Mouse (Mus musculus) MEL (cell line): ENCODE measurements around the gene Nop10. TPM values are rescaled to one million over a fixed set of nuclear protein-coding genes. Genes with fewer than 3 reads are reported as not detected.
A peak's percentile ranks its signal among the peaks of the same experiment; 100 is the strongest.

Experiments used
- DNase-seq: peaks from one replicate; pipeline ENCODE4 v3.0.0; 2011; ENCODE audit warnings: low read depth, low spot score
- H3K27ac ChIP-seq: 2 replicates; pipeline ENCODE4 v1.5.1; 2012; ENCODE audit warnings: low read depth, mild to moderate bottlenecking, control low read depth, low read length, moderate library complexity; ENCODE audit not compliant: control insufficient read depth
- H3K27me3 ChIP-seq, 2 experiments: fragments of 150-350 bp in 1 of 2; sonication (generic) in 1 of 2; 2 replicates each; pipeline ENCODE4 v1.6.1; 2012; ENCODE audit warnings: low read length in 2 of 2, mild to moderate bottlenecking in 2 of 2, improper control_type of control experiment in 1 of 2, moderate library complexity in 1 of 2; ENCODE audit not compliant: insufficient read depth in 2 of 2, control insufficient read depth in 1 of 2
- H3K36me3 ChIP-seq, 2 experiments: 2 replicates each; pipeline ENCODE4 v1.6.1; 2012 to 2014; ENCODE audit warnings: low read length in 2 of 2, improper control_type of control experiment in 1 of 2, inconsistent platforms in 1 of 2, mild to moderate bottlenecking in 1 of 2; ENCODE audit not compliant: insufficient read depth in 2 of 2, control insufficient read depth in 1 of 2
- H3K4me1 ChIP-seq, 2 experiments: fragments of 150-350 bp in 1 of 2; sonication (generic) in 1 of 2; 2 replicates each; pipeline ENCODE4 v1.6.1; 2012; ENCODE audit warnings: low read length in 2 of 2, improper control_type of control experiment in 1 of 2, mild to moderate bottlenecking in 1 of 2; ENCODE audit not compliant: insufficient read depth in 2 of 2, control insufficient read depth in 1 of 2
- H3K4me3 ChIP-seq, 2 experiments: fragments of 150-350 bp in 1 of 2; sonication (generic) in 1 of 2; 2 replicates each; pipeline ENCODE4 v1.5.1; 2012; ENCODE audit warnings: low read depth in 2 of 2, low read length in 2 of 2, mild to moderate bottlenecking in 2 of 2, moderate library complexity in 2 of 2, control low read depth in 1 of 2, improper control_type of control experiment in 1 of 2; ENCODE audit not compliant: control insufficient read depth in 1 of 2, insufficient read depth in 1 of 2
- H3K79me2 ChIP-seq: 2 replicates; pipeline ENCODE4 v1.6.1; 2012; ENCODE audit warnings: mild to moderate bottlenecking, low read length, moderate library complexity; ENCODE audit not compliant: control insufficient read depth, poor library complexity, insufficient read depth
- H3K9ac ChIP-seq: 2 replicates; pipeline ENCODE4 v1.6.1; 2012; ENCODE audit warnings: low read depth, mild to moderate bottlenecking, control low read depth, low read length, moderate library complexity; ENCODE audit not compliant: control insufficient read depth, poor library complexity, severe bottlenecking
- H3K9me3 ChIP-seq: fragments of 150-350 bp; sonication (generic); replicated peaks from 2 replicates; pipeline ENCODE4 v1.6.1; 2012; ENCODE audit warnings: mild to moderate bottlenecking, low read length, improper control_type of control experiment, moderate library complexity; ENCODE audit not compliant: insufficient read depth
- BHLHE40 ChIP-seq: IDR thresholded peaks from 2 replicates; pipeline ENCODE4 v1.6.1; 2012; ENCODE audit warnings: low read depth, mild to moderate bottlenecking, inconsistent platforms, low read length, improper control_type of control experiment, borderline replicate concordance
- CHD1 ChIP-seq: IDR thresholded peaks from 2 replicates; pipeline ENCODE4 v1.6.1; 2012; ENCODE audit warnings: low read depth, mild to moderate bottlenecking, inconsistent platforms, low read length, improper control_type of control experiment
- CHD2 ChIP-seq: IDR thresholded peaks from 2 replicates; pipeline ENCODE4 v1.6.1; 2011; ENCODE audit warnings: low read length, improper control_type of control experiment
- CTCF ChIP-seq, 3 experiments: IDR thresholded peaks in 2 of 3; conservative IDR thresholded peaks in 1 of 3; 2 replicates each; pipeline ENCODE4 v1.5.1; 2011 to 2012; ENCODE audit warnings: low read length in 3 of 3, low read depth in 2 of 3, mild to moderate bottlenecking in 2 of 3, improper control_type of control experiment in 1 of 3, inconsistent platforms in 1 of 3, mixed read lengths in 1 of 3, moderate library complexity in 1 of 3; ENCODE audit not compliant: control insufficient read depth in 1 of 3, insufficient read depth in 1 of 3, poor library complexity in 1 of 3, severe bottlenecking in 1 of 3
- ELF1 ChIP-seq: IDR thresholded peaks from 2 replicates; pipeline ENCODE4 v1.6.1; 2014; ENCODE audit warnings: low read depth, mild to moderate bottlenecking, inconsistent platforms, low read length, improper control_type of control experiment, moderate library complexity
- EP300 ChIP-seq, 2 experiments: IDR thresholded peaks; 2 replicates each; pipeline ENCODE4 v1.6.1; 2011; ENCODE audit warnings: improper control_type of control experiment in 2 of 2, low read length in 2 of 2, low read depth in 1 of 2, mild to moderate bottlenecking in 1 of 2
- ETS1 ChIP-seq: IDR thresholded peaks from 2 replicates; pipeline ENCODE4 v1.6.1; 2012; ENCODE audit warnings: low read depth, mild to moderate bottlenecking, inconsistent platforms, low read length, improper control_type of control experiment, moderate library complexity
- GABPA ChIP-seq: IDR thresholded peaks from 2 replicates; pipeline ENCODE4 v1.6.1; 2012; ENCODE audit warnings: low read depth, mild to moderate bottlenecking, inconsistent platforms, low read length, improper control_type of control experiment, moderate library complexity
- GATA1 ChIP-seq: IDR thresholded peaks from 2 replicates; pipeline ENCODE4 v1.6.1; 2011; ENCODE audit warnings: low read depth, low read length, improper control_type of control experiment
- HCFC1 ChIP-seq: IDR thresholded peaks from 2 replicates; pipeline ENCODE4 v1.6.1; 2012; ENCODE audit warnings: low read depth, mild to moderate bottlenecking, inconsistent platforms, low read length, improper control_type of control experiment, moderate library complexity
- JUND ChIP-seq: IDR thresholded peaks from 2 replicates; pipeline ENCODE4 v1.6.1; 2011; ENCODE audit warnings: low read depth, mild to moderate bottlenecking, improper control_type of control experiment, low read length
- KAT2A ChIP-seq: conservative IDR thresholded peaks from 2 replicates; pipeline ENCODE4 v1.6.1; 2012; ENCODE audit warnings: low read depth, low read length, improper control_type of control experiment, inconsistent platforms
- MAFK ChIP-seq: IDR thresholded peaks from 2 replicates; pipeline ENCODE4 v1.6.1; 2011; ENCODE audit warnings: low read depth, mild to moderate bottlenecking, low read length, improper control_type of control experiment, borderline replicate concordance
- MAX ChIP-seq: IDR thresholded peaks from 2 replicates; pipeline ENCODE4 v1.6.1; 2011; ENCODE audit warnings: low read length, improper control_type of control experiment
- MAZ ChIP-seq: IDR thresholded peaks from 2 replicates; pipeline ENCODE4 v1.6.1; 2012; ENCODE audit warnings: low read depth, mild to moderate bottlenecking, inconsistent platforms, low read length, improper control_type of control experiment
- MEF2A ChIP-seq: IDR thresholded peaks from 2 replicates; pipeline ENCODE4 v1.6.1; 2014; ENCODE audit warnings: low read depth, mild to moderate bottlenecking, inconsistent platforms, low read length, improper control_type of control experiment; ENCODE audit not compliant: poor library complexity, insufficient replicate concordance, severe bottlenecking; ENCODE audit errors: extremely low read depth
- MXI1 ChIP-seq: IDR thresholded peaks from 2 replicates; pipeline ENCODE4 v1.6.1; 2011; ENCODE audit warnings: mild to moderate bottlenecking, low read depth, low read length, improper control_type of control experiment
- MYB ChIP-seq: IDR thresholded peaks from 2 replicates; pipeline ENCODE4 v1.6.1; 2011; ENCODE audit warnings: mild to moderate bottlenecking, low read depth, low read length, improper control_type of control experiment
- NRF1 ChIP-seq: IDR thresholded peaks from 2 replicates; pipeline ENCODE4 v1.6.1; 2014; ENCODE audit warnings: low read depth, mild to moderate bottlenecking, inconsistent platforms, low read length, improper control_type of control experiment, moderate library complexity; ENCODE audit not compliant: poor library complexity, insufficient read depth, severe bottlenecking
- POLR2A ChIP-seq, 2 experiments: IDR thresholded peaks; 2 replicates each; pipeline ENCODE4 v1.6.1; 2011 to 2012; ENCODE audit warnings: low read length in 2 of 2, mild to moderate bottlenecking in 2 of 2, control low read depth in 1 of 2, improper control_type of control experiment in 1 of 2, low read depth in 1 of 2, moderate library complexity in 1 of 2; ENCODE audit not compliant: control insufficient read depth in 1 of 2, insufficient read depth in 1 of 2, poor library complexity in 1 of 2
- POLR2AphosphoS2 ChIP-seq: IDR thresholded peaks from 2 replicates; pipeline ENCODE4 v1.6.1; 2011; ENCODE audit warnings: low read length, improper control_type of control experiment
- RAD21 ChIP-seq: IDR thresholded peaks from 2 replicates; pipeline ENCODE4 v1.6.1; 2011; ENCODE audit warnings: mild to moderate bottlenecking, low read depth, low read length, improper control_type of control experiment
- RCOR1 ChIP-seq: IDR thresholded peaks from 2 replicates; pipeline ENCODE4 v1.6.1; 2012; ENCODE audit warnings: low read depth, mild to moderate bottlenecking, inconsistent platforms, low read length, improper control_type of control experiment
- SIN3A ChIP-seq: IDR thresholded peaks from 2 replicates; pipeline ENCODE4 v1.6.1; 2012; ENCODE audit warnings: low read length, improper control_type of control experiment, inconsistent platforms
- SMC3 ChIP-seq: IDR thresholded peaks from 2 replicates; pipeline ENCODE4 v1.6.1; 2011; ENCODE audit warnings: low read depth, low read length, improper control_type of control experiment
- TAL1 ChIP-seq: IDR thresholded peaks from 2 replicates; pipeline ENCODE4 v1.6.1; 2012; ENCODE audit warnings: mild to moderate bottlenecking, inconsistent platforms, low read length, moderate library complexity, mixed read lengths
- TBP ChIP-seq: IDR thresholded peaks from 2 replicates; pipeline ENCODE4 v1.8.0; 2011; ENCODE audit warnings: low read depth, low read length, improper control_type of control experiment
- UBTF ChIP-seq: IDR thresholded peaks from 2 replicates; pipeline ENCODE4 v1.6.1; 2012; ENCODE audit warnings: low read depth, mild to moderate bottlenecking, inconsistent platforms, low read length, improper control_type of control experiment, moderate library complexity, borderline replicate concordance; ENCODE audit not compliant: insufficient read depth
- USF1 ChIP-seq: IDR thresholded peaks from 2 replicates; pipeline ENCODE4 v1.6.1; 2014; ENCODE audit warnings: low read depth, mild to moderate bottlenecking, inconsistent platforms, low read length, improper control_type of control experiment, moderate library complexity
- USF2 ChIP-seq, 2 experiments: IDR thresholded peaks; 2 replicates each; pipeline ENCODE4 v1.6.1; 2011 to 2012; ENCODE audit warnings: improper control_type of control experiment in 2 of 2, low read length in 2 of 2, borderline replicate concordance in 1 of 2, inconsistent platforms in 1 of 2, low read depth in 1 of 2, mild to moderate bottlenecking in 1 of 2; ENCODE audit not compliant: insufficient read depth in 1 of 2
- ZC3H11A ChIP-seq: IDR thresholded peaks from 2 replicates; pipeline ENCODE4 v1.6.1; 2012; ENCODE audit warnings: low read depth, mild to moderate bottlenecking, inconsistent platforms, low read length, improper control_type of control experiment
- ZKSCAN1 ChIP-seq: IDR thresholded peaks from 2 replicates; pipeline ENCODE4 v1.6.1; 2012; ENCODE audit warnings: low read depth, mild to moderate bottlenecking, inconsistent platforms, low read length, improper control_type of control experiment, moderate library complexity
- ZMIZ1 ChIP-seq: IDR thresholded peaks from 2 replicates; pipeline ENCODE4 v1.6.1; 2012; ENCODE audit warnings: low read depth, mild to moderate bottlenecking, inconsistent platforms, low read length, improper control_type of control experiment, moderate library complexity
- ZNF384 ChIP-seq: IDR thresholded peaks from 2 replicates; pipeline ENCODE4 v1.6.1; 2012; ENCODE audit warnings: low read depth, mild to moderate bottlenecking, inconsistent platforms, low read length, improper control_type of control experiment
- polyA plus RNA-seq, 2 experiments: library from polyadenylated mRNA; stranded (reverse) in 1 of 2; unstranded in 1 of 2; fragments of >175 nt in 1 of 2; fragments of >200 nt in 1 of 2; gene quantifications; 2 replicates each; pipeline versions ENCODE4 v1.2.1 to v1.2.4; 2012; ENCODE audit warnings: low replicate concordance in 2 of 2, low read depth in 1 of 2; ENCODE audit not compliant: insufficient read length in 2 of 2, insufficient read depth in 1 of 2, missing spikeins in 1 of 2
- total RNA-seq: library from RNA; depleted of rRNA; stranded (reverse); fragments of 300-350 nt; gene quantifications from 2 replicates; pipeline ENCODE4 v1.2.3, GENCODE M21; 2012

Nop10 gene
- total and polyA plus RNA-seq, 3 experiments, result 253 to 275 TPM; not detected in 1

- peak within 1 kb of the TSS; percentile 69 to 99 for H3K4me3 ChIP-seq
- H3K27me3 ChIP-seq, result peaks cover 0 to 4% of the 10 kb centered on the region in 2 experiments; a peak in 1 of 4 replicates
- H3K9ac ChIP-seq, result peak within 1 kb of the TSS; percentile 73
- peaks cover 0 to 10% of the 10 kb centered on the region in 2 experiments; a peak in 2 of 4 replicates for H3K4me1 ChIP-seq
- H3K79me2 ChIP-seq, result peaks cover 9% of the 10 kb centered on the region
- H3K36me3 ChIP-seq, result peaks cover 0 to 3% of the 10 kb centered on the region in 2 experiments; a peak in 1 of 4 replicates
- H3K9me3 ChIP-seq, result no peaks in the 10 kb centered on the region
- peak; percentile 92 for DNase-seq
- H3K27ac ChIP-seq, result peak within 1 kb of the TSS; percentile 35
- TF ChIP-seq JUND, result no peak
- no peak for TF ChIP-seq RCOR1
- no peak for TF ChIP-seq SIN3A
- no peak for TF ChIP-seq ZKSCAN1
- TF ChIP-seq UBTF, result peak; percentile 90
- no peak for TF ChIP-seq MYB
- TF ChIP-seq USF1, result no peak
- 0 out of 2 replicates have a peak, but pooled peaks have one; percentile 13 for TF ChIP-seq BHLHE40
- TF ChIP-seq CTCF (IDR thresholded peaks at IDR 0.05 in 2 of 3, conservative IDR thresholded peaks at IDR 0.05 in 1 of 3; ENCODE audit: control insufficient read depth in 1 of 3, insufficient read depth in 1 of 3, low read depth in 2 of 3, low read length in 3 of 3, poor library complexity in 1 of 3, severe bottlenecking in 1 of 3), result peak; percentile 61 to 97 (median 83)
- peak in 1 of 2 experiments; percentile 19; a peak in 1 of 4 replicates for TF ChIP-seq EP300 (IDR thresholded peaks at IDR 0.05; ENCODE audit: low read depth in 1 of 2, low read length in 2 of 2)
- peak; percentile 55; the same call in 1 of the 2 replicates for TF ChIP-seq MAX
- TF ChIP-seq ZMIZ1, result peak; percentile 68; the same call in 1 of the 2 replicates
- peak; percentile 62; the same call in 1 of the 2 replicates for TF ChIP-seq MAZ
- 0 out of 2 replicates have a peak, but pooled peaks have one; percentile 7 for TF ChIP-seq ETS1
- TF ChIP-seq ELF1, result peak; percentile 19; the same call in 1 of the 2 replicates
- TF ChIP-seq ZNF384, result no peak; the same call in 1 of the 2 replicates
- TF ChIP-seq ZC3H11A, result peak; percentile 37
- TF ChIP-seq GATA1, result no peak
- no peak for TF ChIP-seq USF2 (IDR thresholded peaks at IDR 0.05; ENCODE audit: borderline replicate concordance in 1 of 2, insufficient read depth in 1 of 2, low read depth in 1 of 2, low read length in 2 of 2)
- TF ChIP-seq TBP, result 0 out of 2 replicates have a peak, but pooled peaks have one; percentile 2
- TF ChIP-seq TAL1, result no peak
- no peak for TF ChIP-seq MAFK
- peak; percentile 64; the same call in 1 of the 2 replicates for TF ChIP-seq MXI1
- peak; percentile 76 to 89; a peak in 3 of 4 replicates for TF ChIP-seq POLR2A (IDR thresholded peaks at IDR 0.05; ENCODE audit: control insufficient read depth in 1 of 2, insufficient read depth in 1 of 2, low read depth in 1 of 2, low read length in 2 of 2, poor library complexity in 1 of 2)
- TF ChIP-seq NRF1, result peak; percentile 19; the same call in 1 of the 2 replicates
- no peak for TF ChIP-seq MEF2A
- TF ChIP-seq CHD1, result peak; percentile 69; the same call in 1 of the 2 replicates
- peak; percentile 56; the same call in 1 of the 2 replicates for TF ChIP-seq POLR2AphosphoS2
- no peak for TF ChIP-seq CHD2
- peak; percentile 69 for TF ChIP-seq HCFC1
- TF ChIP-seq SMC3, result peak; percentile 66
- TF ChIP-seq GABPA, result 0 out of 2 replicates have a peak, but pooled peaks have one; percentile 10
- TF ChIP-seq RAD21, result peak; percentile 39
- no peak; the same call in 1 of the 2 replicates for TF ChIP-seq KAT2A
Observed at GRCm38 (mm10) chr2:112239212-112239934, 22.4 kb upstream of the Nop10 start, which contains the start of gene Lpcat4. Lpcat4 (plus strand) TSS chr2:112239468.
